In genomic region chr17:87848964-87849363, GRCm38 (mm10) we compare ENCODE assay signal across 15 mouse cellular contexts. TPM values are rescaled to one million over a fixed set of nuclear protein-coding genes. Genes with fewer than 3 reads are reported as not detected.
"Had no signal": no experiment of that assay in that cellular context is flagged by ENCODE, and none has a peak within 500 bp of the region (broad histone marks: within the 10 kb centered on the region; RNA-seq: fewer than 3 reads in every experiment).

No protein-coding gene starts in this region.

- H3K4me3 ChIP-seq: limb, embryonic 13.5 days; midbrain, embryonic 12.5 days; neural tube, embryonic 15.5 days had no signal

- DNase-seq: kidney, postnatal 14 days; left cerebral cortex, postnatal 4 days; lung, adult 18-20 months; right cerebral cortex, adult 18-20 months; right cerebral cortex, postnatal 25 days; thymus, adult 18-20 months; thymus, postnatal 14 days had no signal

- H3K9ac ChIP-seq: limb, embryonic 13.5 days; liver, embryonic 14.5 days; midbrain, embryonic 12.5 days; neural tube, embryonic 15.5 days had no signal

- H3K27me3 ChIP-seq: limb, embryonic 13.5 days; midbrain, embryonic 12.5 days; neural tube, embryonic 15.5 days had no signal

- H3K9me3 ChIP-seq: midbrain, embryonic 12.5 days; neural tube, embryonic 15.5 days had no signal

- H3K4me2 ChIP-seq: limb, embryonic 13.5 days; midbrain, embryonic 12.5 days; neural tube, embryonic 15.5 days had no signal

- H3K36me3 ChIP-seq: limb, embryonic 13.5 days; midbrain, embryonic 12.5 days; neural tube, embryonic 15.5 days had no signal

- H3K27ac ChIP-seq: limb, embryonic 13.5 days; liver, embryonic 14.5 days; midbrain, embryonic 12.5 days; neural tube, embryonic 15.5 days; stomach, postnatal 0 days had no signal

RNA-seq across cellular contexts. Expression of gene Kcnk12, which starts 51.2 kb away (rescaled TPM):
- total RNA-seq: liver, adult 2 months; megakaryocyte-erythroid progenitor cell, adult 5-6 weeks had no signal
- polyA plus RNA-seq: limb, embryonic 13.5 days; lung, embryonic 16.5 days had no signal
